Mouse (Mus musculus) c-Kit-positive CD71-positive TER-119-positive erythroid progenitor cells, embryonic 14.5 days (primary cell): ENCODE data around the gene Csmd2.

ENCODE experiments used
- DNase-seq: peaks from one replicate; pipeline ENCODE4 v3.0.0-alpha.2; 2013; ENCODE audit warnings: low spot score

Gene Csmd2

DNA sequence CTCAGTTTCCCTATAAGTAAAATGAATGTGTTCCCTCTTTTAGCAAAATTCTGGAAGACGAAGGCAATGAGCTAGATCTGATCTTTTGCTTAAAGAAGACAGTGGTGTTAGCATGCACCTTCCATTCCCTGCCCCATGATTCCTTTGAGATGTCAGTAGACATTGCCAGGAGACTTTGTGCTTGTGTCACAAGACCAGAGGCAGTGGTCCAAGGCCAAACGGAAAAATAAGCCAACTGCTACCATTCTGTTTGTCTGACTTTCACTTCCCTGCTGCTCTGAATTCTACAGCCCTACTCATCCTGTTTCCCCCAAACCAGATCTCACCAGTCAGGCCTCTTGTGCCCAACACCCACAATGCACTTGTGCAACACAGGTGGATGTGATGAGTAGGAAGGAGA is 427.1 kb downstream of the Csmd2 start:
- DNase-seq: no peak

DNA sequence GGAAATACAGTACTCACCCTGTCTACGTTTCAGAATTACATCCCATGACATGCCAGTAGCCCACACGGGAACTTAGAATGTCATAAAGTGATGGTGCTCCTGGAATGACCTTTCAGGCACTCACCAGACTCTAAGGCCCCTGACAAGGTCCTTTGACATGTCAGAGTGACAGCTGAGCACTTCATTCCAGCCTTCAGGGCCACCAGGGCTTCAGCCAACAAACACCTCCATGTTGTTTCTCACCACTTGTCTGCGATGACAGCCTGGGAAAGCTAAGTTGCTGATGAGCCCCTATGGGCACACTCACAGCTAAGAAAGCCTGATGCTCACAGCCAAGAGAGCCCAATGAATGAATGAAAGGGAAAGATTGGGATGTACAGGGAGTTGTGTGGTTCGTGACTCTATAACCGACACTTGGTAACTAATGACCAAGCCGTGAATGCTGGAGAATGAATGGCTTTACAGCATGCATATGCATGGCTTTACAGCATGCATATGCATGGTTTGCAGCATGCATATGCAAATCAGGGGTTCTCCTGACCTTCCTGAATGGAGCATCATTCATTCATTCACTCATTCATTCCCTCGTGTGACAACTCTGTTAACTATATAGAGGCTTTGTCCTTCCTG is 432.4 kb downstream of the Csmd2 start:
- DNase-seq: no peak

DNA sequence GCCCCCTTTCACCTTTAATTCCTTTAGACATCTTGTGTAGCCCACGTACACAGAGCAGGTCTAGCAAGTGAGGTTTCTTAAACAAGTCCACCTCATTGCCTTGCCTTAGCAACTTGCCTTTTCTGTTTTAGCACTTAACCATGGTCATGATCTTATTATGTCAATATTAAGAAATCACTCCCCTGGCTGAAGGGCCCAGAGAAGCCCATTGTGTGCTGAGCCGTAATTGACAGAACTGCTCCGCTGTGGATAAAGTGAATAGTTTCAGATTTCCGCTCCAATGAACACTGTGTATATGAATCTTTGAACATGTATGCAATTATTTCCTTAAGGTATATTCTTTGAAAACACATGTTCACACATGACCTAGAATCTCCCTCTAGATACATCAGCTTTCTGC is 434.8 kb downstream of the Csmd2 start:
- DNase-seq: no peak

DNA sequence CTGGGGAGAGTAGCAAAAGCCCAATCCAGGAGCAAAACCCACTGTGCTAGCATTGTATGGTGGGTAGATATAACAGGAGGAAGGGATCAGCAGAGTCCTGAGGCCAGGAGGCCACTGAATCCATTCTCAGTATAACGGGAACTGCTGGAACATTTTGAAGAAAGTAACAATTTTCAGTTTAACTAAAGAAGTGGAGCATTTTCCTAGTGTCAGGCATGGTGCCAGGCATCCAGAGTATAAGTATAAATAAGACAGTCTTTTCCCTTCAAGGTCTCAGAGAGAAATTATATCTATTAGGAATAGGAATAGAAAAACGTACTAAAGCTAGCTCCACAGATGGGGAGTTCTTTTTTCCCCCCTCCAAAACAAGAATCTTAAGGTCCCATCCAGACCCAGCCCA is 437.7 kb downstream of the Csmd2 start:
- no peak for DNase-seq

DNA sequence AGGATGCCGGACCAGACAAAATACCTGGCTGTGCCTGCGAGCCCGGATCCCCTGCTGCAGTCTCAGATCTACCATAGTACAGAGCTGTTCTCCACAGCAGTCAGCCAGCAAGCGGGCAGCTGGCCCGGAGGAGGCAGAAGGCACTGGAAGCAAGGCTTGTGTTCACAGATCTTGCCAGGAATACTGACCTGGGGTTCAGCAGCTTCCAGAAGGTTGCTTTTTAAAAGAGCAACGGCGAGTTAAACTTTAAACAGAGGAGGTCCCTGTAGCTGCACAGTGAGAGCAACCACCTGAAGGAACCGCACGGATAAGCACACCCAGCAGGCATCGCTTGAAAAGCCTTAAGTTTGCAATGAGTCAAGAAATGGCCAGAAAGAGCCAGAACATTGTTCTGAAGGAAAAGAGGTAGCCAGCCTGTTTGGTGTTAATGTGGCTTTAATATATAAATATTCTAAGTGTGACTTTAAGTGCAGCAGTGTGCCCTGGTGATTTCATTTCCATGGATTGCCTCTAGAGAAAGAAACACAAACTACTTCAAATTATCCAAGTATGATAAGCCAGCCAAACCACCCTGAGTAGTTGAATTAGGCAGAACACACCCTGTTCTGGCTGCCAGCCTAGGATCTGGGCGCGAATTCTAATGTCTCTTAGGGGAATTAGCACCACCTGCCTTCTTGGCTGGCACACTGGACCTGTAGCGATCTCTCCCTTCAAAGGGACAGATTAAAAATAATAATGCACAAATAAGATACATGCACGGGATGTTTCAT is 439.8 kb downstream of the Csmd2 start:
- no peak for DNase-seq

DNA sequence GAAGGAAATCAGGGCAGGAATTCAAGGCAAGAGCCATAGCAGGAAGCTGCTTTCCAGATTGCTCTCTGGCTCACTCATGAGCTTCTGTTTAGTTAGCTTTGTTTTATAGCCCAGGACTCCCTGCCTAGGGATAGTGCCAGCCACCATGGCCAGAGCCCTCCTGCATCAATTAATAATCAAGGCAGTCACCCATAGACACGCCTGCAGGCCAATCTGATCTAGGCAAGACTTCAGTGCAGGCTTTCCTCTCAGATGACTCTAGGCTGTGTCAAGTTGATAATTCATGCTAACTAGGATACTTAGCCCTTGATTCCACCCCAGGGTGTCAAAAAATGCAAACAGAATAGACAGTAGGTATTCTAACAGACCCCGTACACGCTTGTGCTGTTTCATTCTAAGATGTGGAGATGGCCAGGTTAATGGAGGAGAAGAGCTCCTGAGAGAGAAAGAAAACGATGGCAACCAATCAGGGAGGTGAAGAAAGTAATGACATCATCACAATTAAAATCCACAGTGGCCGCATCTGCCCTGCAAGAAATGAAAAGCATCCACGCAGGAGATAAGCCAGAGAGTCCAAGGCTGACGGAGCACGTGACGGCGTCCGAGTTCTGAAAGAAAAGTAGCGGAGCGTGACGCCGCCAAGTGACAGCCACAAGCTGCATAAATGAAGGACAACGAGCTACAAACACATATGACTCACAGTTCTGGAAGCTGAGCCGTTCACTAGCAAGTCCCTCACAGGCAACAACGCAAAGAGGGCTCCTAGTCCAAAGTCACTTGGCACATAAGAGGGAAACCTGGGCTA is 440.8 kb downstream of the Csmd2 start:
- no peak for DNase-seq

DNA sequence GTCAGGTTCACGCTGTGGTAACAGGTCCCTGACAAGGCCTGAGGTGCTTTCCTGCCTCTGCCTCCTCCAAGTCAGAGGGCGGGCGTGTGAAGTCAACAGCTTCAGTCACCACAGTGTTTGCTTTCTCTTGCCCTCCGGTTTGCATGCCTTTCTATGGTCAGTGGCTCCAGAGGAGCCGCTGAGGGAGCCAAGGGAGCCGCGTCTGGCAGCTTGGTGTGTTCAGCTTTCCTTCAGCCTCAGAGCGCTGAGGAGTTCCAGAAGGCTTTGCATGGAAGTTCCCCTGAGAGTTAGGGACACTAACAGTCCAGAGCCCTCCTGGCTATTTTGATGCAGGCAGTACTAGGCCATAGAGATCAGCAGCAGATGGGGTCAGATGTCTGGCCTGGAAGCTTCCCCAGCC is 441.9 kb downstream of the Csmd2 start:
- no peak for DNase-seq

DNA sequence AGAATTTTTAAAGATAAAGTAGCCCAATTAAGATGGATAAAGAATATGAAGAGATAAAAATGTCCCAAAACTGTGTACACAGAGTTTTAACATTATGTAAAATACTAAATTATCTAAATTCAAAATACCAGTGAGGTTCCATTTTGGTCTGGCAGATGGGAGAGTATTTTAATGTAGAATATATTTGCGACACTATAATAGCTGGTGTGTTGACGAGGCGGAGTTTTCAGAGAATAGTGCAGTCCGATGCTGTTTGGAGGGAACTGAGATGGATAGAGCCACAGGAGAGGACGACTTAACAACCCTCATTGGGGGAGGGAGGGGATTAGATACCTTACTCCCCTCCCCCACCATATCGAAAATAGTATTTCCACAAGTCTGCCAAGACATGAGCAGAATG is 452.9 kb downstream of the Csmd2 start:
- DNase-seq: no peak

DNA sequence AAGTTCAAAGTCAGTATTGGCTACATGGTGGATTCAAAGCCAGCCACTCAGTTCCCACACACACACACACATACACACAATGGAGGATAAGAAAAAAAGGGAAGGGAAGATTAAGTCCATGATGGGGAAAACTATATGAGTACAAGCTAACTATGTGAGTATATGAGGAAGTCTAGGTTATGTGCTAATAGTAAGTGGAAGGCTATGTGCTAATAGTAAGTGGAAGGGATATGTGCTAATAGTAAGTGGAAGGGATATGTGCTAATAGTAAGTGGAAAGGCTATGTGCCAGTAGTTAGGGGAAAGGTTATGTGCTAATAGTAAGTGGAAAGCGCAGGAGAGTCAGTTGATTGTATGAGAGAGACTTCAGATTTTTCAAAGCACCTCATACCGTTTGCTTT is 453.6 kb downstream of the Csmd2 start:
- DNase-seq: no peak

DNA sequence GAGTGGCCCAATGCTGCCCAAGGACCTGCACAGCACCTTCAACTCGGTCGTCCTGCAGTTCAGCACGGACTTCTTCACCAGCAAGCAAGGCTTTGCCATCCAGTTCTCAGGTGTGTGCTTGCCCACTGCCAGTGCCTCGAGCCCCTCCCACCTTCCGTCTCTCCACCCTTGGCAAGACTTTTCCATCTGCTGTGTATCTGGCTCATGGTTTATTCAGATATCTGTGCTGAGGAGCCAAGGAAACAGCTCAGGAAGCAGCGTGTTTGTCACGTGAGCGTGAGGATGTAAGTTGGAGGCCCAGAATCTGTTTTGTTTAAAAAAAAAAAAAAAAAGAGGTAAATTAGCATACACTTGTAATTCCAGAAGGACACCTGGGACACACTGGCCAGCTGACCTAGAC is 455.1 kb downstream of the Csmd2 start:
- no peak for DNase-seq

DNA sequence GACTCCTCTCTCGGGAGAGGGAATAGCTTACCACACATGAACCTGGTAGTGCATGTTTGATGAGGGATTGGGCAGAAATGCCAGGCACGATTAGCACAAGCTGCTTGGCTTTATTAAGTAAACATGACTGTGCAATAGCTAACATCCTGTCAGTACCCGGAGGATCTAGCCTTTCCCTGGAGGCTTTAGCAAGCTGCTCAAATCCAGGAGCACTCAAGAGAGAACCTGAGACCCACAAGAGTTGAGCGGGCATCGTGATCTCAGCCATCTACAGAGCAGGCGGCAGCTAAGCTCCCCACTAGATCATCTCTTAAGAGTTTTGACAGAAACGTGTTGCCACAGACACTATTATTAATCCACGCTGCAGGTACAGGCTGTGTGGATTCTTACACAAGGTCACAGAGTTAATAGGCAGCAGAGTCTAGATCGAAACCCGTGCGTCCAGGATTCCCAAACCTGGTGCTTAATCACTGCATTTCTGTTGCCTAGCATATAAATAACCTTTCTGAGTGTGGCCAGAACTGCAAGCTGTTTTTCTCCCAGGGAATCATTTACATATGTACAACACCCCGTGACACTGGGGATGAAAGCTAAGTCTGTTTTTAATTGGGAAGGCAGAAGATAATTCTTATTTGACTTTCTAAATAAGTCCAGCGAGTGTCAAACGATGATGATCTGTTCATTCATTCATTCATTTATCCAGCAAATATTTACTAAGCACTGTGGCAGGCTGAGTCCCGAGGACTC is 458.0 kb downstream of the Csmd2 start:
- DNase-seq: no peak

DNA sequence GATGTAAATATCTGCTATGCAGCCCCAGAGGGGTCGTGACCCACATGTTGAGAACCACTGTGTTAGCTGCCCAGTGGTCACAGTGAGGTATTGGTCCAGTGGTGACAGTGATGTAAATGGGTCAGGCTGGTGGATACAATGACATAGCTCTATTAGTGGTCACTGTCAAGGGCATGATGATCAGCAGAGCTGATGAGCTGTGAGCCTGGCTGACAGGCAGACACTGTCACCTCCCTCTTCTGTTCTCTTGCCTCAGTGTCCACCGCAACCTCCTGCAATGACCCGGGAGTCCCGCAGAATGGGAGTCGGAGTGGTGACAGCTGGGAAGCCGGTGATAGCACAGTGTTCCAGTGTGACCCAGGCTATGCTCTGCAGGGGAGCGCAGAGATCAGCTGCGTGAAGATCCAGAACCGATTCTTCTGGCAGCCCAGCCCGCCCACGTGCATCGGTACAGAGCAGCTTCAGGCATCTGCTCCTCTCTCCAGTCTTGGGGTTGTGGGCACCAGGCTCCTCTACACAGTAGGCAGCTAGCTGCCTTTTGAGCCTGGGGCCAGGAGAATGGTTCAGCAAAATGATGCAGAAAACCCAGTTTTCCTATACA is 461.3 kb downstream of the Csmd2 start:
- no peak for DNase-seq

DNA sequence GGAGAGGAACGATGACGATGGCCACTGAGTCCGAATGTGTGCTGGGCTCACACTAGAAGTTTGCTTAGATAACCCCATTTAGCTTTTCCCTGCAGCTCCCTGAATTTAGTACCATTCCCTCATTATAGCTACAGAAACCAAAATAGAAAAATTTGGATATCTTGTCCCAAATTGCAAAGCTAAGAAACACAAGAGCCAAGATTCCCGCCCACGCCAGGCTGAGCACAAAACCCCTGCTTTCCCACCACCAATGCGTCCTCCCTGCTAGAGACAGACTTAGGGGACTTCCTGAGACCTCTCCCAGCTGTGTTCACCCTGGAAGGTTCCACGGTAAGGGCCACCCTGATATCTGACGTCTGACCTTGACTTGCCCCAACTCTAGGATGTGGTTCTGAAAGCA is 462.5 kb downstream of the Csmd2 start:
- no peak for DNase-seq

DNA sequence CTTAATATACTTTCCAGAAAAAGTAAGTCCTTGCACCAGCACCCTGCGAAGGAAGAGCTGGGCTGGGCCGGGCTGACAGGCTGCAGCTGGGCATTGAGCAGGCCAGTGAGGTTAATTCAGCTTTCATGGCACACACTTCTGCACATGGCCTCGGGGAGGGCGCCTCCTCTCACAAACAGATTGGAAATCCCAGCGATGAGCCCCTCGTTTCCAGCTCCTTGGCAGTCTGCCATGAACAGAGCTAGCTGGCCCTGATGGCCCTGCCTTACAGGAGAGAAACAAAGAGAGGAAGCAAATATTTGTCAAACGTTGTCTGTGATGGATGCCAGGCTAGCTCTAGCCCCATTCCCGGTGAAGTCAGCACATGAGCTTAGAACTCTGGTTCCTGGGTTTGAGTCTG is 463.3 kb downstream of the Csmd2 start:
- no peak for DNase-seq

DNA sequence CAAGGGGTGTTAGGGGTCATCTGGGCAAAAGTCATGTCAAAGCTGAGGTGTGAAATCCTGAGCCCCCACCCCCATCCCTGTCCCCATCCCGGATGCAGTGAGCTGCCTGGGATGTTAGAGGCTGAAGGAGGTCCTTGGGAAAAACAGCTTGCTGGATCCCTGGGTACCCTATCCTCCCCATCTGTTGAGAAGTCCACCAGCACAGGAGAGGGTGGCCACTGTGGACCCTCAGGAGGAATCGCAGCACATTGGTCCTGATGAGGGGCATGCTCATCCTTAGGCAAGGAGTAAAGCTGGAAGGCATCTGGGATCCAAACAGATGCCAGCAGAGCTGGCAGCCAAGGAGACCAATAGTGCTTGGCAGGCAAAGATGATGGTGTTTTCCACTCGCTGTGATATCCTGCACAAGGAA is 463.7 kb downstream of the Csmd2 start:
- DNase-seq: no peak

DNA sequence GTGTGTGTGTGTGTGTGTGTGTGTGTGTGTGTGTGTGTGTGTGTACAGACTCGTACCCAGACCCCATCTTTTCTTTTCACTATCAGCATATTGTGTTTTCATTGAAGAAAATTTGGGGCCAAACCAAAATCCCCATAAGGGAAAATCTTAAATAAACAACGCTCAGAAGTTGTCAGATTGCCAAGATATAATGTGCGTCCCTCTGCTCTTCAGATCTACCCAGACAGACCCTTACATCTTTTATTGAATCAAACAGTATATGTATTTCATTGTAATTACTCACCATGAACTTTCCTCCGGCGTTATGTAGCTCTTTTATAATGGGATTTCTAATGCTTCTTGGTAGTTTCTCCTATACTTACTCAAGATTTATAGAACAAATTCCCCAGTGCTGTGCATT is 479.1 kb downstream of the Csmd2 start:
- no peak for DNase-seq

DNA sequence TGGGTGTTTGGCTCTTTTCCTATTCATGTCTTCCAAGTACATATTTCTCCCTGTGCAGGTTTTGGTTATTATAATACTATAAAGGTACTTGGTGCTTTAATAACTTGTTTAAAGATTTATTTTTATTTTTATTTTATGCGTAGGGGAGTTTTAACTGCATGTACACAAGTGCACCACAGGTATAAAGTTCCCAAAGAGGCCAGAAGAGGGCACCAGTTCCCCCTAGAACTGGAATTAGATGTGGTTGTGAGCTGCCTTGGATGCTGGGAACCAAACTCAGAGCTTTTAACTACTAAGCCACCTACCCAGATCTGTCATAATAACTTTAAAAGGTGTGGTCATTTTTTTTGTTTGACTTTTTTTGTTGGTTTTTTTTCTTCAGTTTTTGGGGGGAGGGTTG is 480.4 kb downstream of the Csmd2 start:
- DNase-seq: no peak

DNA sequence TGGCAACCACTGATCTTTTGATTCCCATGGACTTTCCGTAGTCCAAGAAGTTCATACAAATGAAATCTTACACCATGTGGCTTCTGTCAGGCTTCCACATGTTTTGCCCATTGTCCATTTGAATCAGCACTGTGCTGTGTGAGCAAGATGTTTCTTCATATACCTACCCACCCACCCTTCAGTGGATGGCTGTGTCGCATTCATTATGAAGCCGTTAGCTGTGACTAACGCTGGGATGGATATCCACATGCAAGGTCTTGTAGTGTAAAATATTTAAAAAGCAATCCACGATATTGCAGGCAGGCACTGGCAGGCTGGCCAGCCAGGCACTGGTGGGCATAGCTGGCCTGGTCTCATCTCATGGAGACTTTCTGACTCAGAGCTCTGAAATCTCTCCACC is 488.6 kb downstream of the Csmd2 start:
- DNase-seq: no peak

DNA sequence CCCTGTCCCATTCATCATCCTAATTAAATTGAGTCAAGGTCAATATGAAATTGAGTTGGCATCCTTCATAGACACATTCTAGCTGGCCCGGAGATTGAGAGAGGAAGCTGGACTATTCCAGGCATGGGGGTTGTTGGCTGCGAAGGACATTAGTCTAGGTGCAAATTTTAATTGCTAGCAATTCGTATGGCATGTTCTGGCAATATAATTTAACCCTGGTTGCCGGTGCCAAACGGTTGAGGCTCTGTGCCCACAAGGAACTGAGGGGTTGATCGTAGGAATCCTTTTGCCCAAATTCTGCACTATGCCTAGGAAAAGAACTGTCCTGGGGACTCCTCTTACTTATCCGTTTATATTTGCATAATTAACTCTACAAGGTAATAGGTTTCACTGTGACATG is 496.2 kb downstream of the Csmd2 start:
- DNase-seq: no peak

DNA sequence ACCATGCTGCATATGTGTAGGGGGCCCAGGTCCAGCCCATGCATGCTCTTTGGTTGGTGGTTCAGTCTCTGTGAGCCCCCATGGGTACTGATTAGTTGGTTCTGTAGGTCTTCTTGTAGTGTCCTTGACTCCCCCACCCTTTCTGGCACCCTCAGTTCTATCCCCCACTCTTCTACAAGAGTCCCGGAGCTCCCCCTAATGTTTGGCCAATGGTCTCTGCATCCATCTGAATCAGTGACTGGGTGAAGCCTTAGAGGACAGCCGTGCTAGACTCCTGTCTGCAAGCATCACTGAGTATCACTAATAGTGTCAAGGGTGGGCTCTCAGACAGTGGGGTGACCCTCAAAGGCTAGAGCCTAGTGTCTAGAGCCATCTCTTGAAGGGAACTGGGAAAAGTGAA is 497.0 kb downstream of the Csmd2 start:
- DNase-seq: no peak

DNA sequence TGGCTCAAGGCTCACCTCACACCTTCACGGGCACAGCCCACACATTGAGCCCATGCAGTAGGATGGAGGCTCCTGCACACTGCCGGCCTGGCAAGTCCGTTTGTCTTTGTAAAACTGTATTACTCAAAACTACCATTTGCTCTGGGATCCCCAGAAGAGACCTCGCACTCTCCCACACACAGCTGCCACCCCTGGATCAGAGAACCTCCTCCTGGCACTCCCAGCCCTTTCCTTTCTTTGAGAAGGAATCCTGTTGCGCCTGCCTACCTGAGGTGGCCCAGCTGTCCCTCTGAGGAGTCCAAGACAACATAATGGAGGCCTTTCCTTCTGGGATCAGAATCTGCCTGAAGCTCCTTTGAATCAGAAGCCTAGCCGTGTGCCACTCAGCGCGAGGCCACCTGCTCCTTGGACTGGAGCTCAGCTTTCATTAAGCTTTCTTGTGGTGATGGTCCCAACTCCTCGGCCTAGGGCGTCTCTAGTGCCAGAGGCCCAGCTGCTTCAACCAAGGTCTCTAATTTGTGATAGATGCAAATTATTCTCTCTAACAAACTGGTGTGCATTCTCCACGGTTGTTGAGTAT is 502.0 kb downstream of the Csmd2 start:
- no peak for DNase-seq

DNA sequence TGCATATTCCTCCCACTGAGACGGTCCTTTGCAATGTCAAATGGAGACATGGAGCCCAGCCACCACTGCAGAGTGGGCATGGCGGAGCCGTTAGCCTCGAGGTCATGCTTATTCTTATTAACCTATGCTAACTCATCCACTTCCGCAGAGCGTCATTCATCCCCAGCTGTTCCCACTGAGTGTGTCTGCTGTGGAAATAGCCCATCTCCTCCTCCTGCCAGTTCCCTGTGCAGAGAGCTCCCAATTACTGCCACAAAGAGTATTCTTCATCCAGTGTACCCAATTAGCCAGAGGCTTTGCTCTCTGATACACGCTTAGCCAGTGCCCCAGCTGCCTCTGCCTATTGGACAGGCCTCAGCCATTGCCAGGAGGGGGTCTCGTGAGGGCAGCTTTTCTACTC is 504.4 kb downstream of the Csmd2 start:
- DNase-seq: no peak
